Mouse (Mus musculus) left cerebral cortex, adult 8-10 months (tissue): ENCODE data around the gene Fbxo31. TPM values are rescaled to one million over a fixed set of nuclear protein-coding genes. Genes with fewer than 3 reads are reported as not detected.

Source experiments
- DNase-seq, 2 experiments: peaks; one replicate each; pipeline ENCODE4 v3.0.0; 2022; ENCODE audit warnings: low spot score in 2 of 2
- total RNA-seq, 4 experiments: library from RNA; stranded (reverse); gene quantifications; 2 replicates each; pipeline ENCODE4 v1.2.4; 2022

The Fbxo31 gene
- total RNA-seq, 4 experiments from 2014 or later: 94.5 to 107 (median 104) TPM

GRCm38 (mm10) chr8:121552506-121552905, 26.1 kb downstream of the Fbxo31 start:
- peak in 1 of 2 experiments; percentile 4 for DNase-seq

DNA sequence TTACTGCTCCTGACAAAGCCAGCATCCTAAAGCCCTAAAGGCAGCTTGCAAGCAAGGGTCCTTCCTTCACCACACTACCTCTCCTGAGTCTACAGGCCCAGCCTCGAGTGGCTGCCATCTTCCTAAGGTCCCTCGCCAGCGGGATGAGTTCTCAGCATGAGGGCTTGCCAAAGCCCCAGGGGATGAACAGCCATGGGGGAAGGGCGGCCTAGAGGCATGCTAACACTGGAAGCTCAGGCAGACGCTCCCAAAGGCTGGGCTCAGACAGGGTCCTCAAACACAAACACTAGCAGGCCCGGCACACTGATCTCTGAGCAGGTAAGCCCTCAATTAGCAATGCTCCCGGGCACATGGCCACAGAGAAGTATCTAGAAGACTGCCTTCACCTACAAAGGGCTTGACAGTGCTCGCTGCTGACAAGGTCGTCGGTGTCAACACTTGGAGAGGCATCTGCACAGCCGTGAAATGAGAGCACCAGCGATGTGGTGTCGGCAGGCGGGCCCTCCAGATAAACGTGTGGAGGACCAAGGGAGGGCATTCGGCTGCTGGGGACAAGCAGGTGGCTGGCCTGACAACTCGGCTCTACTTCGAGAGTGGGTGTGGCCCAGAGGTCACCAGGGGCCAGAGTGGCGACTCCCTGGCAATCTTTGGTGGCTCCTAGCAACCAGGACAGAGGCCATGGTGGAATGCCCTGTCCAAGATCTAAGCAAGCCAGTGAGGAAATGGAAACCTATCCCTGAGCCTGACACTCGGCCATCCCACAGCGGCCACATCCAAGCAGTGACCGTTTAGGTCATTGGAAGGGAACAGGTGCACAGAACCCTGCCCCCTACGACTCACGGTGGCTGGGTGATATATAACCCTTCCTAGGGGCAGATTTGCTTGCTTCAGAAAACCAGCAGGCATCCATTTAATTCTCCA, 27.3 kb downstream of the Fbxo31 start:
- DNase-seq: peak in 1 of 2 experiments; percentile 15

DNA sequence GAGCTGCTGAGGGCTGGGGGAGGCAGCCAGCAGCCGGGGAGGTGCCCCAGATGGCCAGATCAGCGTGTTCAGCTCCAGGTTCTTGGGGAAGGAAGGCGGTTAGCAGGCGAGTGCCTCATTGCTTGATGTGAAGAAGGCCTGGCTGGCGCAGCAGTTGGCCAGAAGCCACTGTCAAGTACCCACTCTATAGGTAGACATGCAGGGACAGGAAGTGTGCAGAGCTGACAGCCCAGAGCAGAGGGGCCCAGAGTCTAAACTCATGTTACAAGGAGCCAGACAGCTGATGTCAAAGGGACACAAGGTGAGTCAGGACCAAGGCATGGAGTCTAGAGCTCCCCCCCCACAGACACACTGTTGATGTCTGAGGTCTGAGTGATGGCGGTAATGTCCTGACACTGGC, 28.6 kb downstream of the Fbxo31 start:
- peak in 1 of 2 experiments; percentile 5 for DNase-seq

DNA sequence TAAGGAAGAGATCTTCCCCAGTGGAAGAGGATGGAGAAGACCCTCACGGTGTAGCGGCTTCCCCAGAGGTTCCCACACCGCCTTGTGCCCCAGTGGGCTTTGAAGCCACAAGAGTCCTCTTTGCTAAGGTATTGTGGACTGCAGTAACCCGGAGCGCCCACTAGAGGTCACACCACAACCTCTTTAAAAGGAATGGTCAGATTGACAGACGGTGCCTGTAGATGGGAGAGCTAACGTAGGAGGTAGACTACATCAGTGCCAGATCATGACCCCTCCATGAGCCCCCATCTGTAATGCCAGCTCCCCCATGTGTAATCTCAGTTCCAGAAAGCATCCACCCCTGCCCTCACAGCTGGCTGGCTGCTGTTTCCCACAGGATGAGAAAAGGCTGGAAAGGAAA, 31.5 kb downstream of the Fbxo31 start:
- peak; percentile 36 to 55 for DNase-seq

GRCm38 (mm10) chr8:121544936-121545335, 33.7 kb downstream of the Fbxo31 start:
- DNase-seq: peak in 1 of 2 experiments; percentile 4

- peak in 1 of 2 experiments; percentile 3 for DNase-seq
Observed at GRCm38 (mm10) chr8:121544276-121544785, 34.3 kb downstream of the Fbxo31 start, which contains the start of gene 1700018B08Rik. Gene 1700018B08Rik (minus strand): TSS chr8:121544320.

GRCm38 (mm10) chr8:121542901-121543300, 35.7 kb downstream of the Fbxo31 start:
- DNase-seq: peak in 1 of 2 experiments; percentile 5

DNA sequence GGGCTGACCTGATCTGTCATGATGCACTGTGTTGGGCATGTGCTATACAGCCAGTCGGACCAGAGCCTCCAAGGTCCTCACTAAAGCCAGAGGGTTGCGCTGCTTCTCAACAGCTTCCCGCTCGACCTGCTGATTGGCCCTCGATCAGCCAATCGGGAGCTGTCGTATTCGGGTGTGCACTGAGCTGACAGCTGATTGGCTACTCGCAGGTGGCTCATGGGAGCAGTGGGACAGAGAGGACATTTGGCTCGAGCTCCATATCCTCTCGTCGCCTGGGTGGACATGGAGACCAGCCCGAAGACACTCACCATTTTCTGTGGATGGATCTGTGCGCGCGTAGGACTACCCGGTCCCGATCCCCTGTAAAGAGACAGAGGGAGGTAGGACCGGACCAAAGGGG, 36.7 kb downstream of the Fbxo31 start:
- DNase-seq: peak in 1 of 2 experiments; percentile 4

DNA sequence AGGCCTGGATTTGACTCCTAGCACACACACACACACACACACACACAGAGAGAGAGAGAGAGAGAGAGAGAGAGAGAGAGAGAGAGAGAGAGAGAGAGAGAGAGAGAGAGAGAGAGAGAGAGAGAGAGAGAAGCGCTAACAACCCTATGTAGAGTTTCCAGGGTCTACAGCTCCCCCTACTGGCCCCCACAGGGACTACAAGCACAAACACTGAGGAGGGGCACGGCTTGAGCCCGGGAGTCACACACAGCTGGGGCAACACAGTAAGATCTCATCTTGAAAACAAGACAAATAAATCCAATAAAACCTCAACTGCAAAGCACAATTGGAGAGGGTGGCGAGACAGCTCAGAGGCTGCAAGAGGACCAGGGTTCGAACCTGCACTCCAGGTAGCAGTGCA, 46.2 kb downstream of the Fbxo31 start:
- DNase-seq: no peak

- DNase-seq: no peak
Observed at GRCm38 (mm10) chr8:121530639-121531038, 48.0 kb downstream of the Fbxo31 start.

- no peak for DNase-seq
Observed at GRCm38 (mm10) chr8:121528790-121529189, 49.8 kb downstream of the Fbxo31 start.

DNA sequence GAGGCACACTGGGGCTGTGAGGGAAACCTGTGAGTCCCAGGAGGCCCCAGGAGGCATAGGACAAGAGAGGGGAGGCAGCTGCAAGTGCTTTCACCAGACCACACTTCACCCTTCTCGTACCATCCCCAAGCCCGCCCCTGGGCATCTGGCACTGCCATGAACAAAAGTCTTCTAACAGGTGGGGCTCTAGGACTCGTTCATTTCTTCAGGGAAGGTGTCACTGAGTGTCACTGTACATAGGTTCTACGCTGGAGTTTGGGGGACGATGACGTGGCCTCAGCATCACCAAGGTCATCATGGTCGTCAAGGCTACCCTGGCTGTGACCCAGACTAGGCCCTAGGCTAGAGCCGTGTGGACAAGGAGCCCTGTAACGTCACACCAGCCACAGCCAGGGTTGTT, 50.9 kb downstream of the Fbxo31 start:
- no peak for DNase-seq

DNA sequence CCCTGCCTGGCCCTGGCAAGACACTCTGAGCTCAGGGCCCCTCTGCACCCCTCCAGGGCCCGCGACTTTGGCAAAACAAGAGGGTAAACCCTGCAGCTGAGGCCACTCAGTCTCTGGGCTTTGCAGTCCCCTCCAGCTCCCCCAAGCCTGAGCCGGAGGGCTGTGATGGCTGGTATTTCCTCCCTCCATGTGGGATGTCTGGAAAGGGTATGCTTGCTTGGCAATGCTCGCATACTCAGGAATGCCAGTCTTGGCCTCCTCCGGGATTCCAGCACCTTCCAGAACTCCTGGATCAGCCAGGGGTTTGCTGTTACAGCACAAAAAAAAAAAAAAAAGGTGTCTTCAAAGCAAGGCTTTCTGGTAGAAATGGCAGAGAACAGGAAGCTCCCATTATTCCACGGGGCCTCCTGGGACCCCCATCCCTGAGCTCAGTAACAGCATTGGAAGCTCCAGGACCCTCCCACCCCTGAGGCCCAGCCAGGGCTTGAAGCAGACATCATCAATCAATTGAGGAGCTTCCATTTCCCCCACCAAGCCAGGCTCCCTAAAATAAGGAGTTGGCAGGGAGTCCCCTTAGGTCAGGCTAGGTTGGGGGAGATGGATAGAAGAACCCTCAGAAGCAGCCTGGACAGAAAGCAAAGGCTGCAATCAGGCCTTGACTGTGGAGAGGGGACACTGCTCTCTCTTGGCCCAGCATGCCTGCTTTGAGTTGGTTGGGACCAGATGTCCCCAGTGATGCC, 51.6 kb downstream of the Fbxo31 start:
- no peak for DNase-seq

DNA sequence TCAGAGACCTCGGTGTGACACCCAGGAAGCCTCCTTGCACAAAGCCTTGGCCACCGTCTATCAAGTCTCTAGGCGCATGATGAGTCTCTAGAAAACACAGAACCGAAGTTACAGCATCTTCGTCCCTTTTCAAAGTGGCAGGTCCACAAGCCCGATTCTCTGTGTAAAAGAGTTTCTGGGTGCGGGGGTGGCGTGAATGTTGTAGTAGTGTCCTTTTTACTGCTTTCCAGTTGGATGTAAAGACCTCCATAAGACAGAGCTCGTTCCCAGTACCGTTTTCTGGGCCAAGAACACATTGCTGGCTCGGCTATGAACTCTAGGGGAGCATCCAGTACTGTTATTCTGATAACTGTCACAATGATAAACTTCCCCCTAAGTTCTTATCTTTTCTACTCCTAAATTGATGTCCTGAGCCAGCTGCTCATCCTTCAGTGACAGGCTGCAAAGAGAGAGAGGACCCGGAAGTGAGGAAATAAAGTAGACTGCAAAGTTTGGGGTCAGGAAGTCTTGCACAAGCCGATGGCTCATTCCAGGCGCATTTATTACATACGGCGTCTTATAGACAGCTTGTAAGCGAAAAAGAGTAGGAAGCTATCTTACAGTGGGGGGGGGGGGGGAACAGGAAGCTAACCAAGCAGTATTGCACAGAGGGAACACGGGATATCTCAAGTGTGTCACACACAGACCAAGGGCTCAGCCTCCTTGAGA, 53.3 kb downstream of the Fbxo31 start:
- no peak for DNase-seq

DNA sequence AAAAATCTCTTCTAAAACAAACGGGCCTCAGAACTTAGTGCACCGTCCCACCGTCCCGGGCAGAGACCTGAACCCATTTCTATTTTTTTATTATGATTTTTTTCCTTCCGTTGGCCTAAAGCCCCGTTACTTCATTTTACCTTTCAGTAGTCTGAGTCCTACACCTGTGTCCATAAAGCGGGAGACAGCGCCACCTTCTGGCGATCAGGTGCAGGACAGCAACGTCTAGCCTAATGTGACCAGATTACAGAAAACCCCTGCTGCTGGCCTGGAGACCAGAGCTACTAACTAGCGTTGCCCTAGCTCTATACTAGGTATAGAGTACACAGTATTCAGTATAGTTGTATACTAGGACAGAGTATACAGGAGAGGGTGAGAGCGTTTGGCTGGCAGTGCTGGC, 65.2 kb downstream of the Fbxo31 start:
- peak in 1 of 2 experiments; percentile 74 for DNase-seq

DNA sequence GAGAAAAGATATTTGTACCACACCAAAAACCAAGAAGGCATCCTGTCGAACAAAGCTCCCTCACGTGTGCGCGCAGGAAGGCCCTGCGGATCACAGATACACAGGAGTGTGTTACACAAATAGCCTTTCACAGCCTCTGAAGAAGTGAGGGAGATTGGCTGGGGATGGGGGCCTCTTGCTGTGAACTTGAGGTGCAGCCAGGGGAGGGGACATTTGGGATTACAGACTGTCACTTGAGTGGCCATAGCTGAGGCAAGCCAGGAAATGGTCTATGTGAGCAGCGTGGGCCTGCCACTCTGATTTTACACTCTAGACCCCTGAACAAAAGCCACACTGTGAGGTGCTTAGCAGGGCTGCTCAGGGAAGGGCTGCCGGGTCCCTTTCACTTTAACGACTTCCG, 66.9 kb downstream of the Fbxo31 start:
- no peak for DNase-seq

Other genes with a start within 250 kb of the Fbxo31 start
- not detected for gene 1700018B08Rik, start 34.5 kb downstream of the Fbxo31 start, total RNA-seq
- gene Map1lc3b, start 11.6 kb upstream of the Fbxo31 start, total RNA-seq: 100 to 1,000 TPM; 159 to 187 (median 173) TPM
- 10 to 100 TPM; 68.6 to 73.0 (median 70.5) TPM for gene Zcchc14, start 74.1 kb upstream of the Fbxo31 start, total RNA-seq
- gene Jph3, start 150.8 kb upstream of the Fbxo31 start, total RNA-seq: 100 to 1,000 TPM; 260 to 302 (median 279) TPM